ENCODE assay signal across 23 mouse cellular contexts in the genomic region with DNA sequence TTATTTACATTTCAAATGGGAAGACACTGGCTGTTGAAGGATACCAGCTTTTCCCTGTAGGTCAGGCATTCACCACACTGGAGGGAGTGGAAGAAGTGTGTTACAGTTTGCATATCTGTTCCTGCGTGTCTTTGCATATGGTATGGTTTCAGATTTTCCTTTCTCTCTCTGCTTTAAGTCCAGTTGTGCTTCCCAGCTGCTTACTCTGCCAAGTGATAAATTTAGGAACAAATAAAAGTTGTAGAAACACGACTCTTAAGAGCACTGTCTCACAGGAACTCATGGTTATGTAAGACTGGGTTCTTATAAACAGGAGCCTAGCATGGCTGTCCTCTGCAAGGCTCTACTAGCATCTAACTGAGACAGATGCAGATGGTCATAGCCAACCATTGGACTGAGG.
"Had no signal": no experiment of that assay in that cellular context is flagged by ENCODE, and none has a peak within 500 bp of the region (broad histone marks: within the 10 kb centered on the region; RNA-seq: fewer than 3 reads in every experiment).

No protein-coding gene starts in this region.

- H3K4me3 ChIP-seq: limb, embryonic 12.5 days; limb, embryonic 15.5 days; midbrain, embryonic 13.5 days; neural tube, embryonic 12.5 days; neural tube, embryonic 15.5 days; stomach, embryonic 15.5 days had no signal

- H3K9ac ChIP-seq: limb, embryonic 12.5 days; limb, embryonic 15.5 days; liver, embryonic 14.5 days; liver, postnatal 0 days; lung, embryonic 14.5 days; midbrain, embryonic 13.5 days; neural tube, embryonic 12.5 days; neural tube, embryonic 15.5 days; stomach, embryonic 15.5 days had no signal

- ATAC-seq: inflammation-experienced regulatory T-cells, adult 6 months; intestine, embryonic 16.5 days; liver, postnatal 0 days; lung, postnatal 0 days; midbrain, embryonic 13.5 days had no signal

- H3K27me3 ChIP-seq: limb, embryonic 12.5 days; limb, embryonic 15.5 days; midbrain, embryonic 13.5 days; neural tube, embryonic 12.5 days; neural tube, embryonic 15.5 days; stomach, embryonic 15.5 days had no signal

- H3K4me1 ChIP-seq: limb, embryonic 12.5 days; limb, embryonic 15.5 days; midbrain, embryonic 13.5 days; neural tube, embryonic 12.5 days; neural tube, embryonic 15.5 days; stomach, embryonic 15.5 days had no signal

- H3K36me3 ChIP-seq: limb, embryonic 12.5 days; limb, embryonic 15.5 days; midbrain, embryonic 13.5 days; neural tube, embryonic 12.5 days; neural tube, embryonic 15.5 days; stomach, embryonic 15.5 days had no signal

- DNase-seq: kidney, adult 18-20 months; kidney, adult 9 months; kidney, postnatal 14 days; kidney, postnatal 4 days; left cerebral cortex, postnatal 4 days; liver, postnatal 0 days; lung, embryonic 14.5 days; retina, postnatal 1 day; right cerebral cortex, postnatal 4 days; thymus, adult 2 months; thymus, postnatal 14 days had no signal

- H3K4me2 ChIP-seq: limb, embryonic 12.5 days; limb, embryonic 15.5 days; liver, embryonic 11.5 days; lung, embryonic 14.5 days; midbrain, embryonic 13.5 days; neural tube, embryonic 12.5 days; neural tube, embryonic 15.5 days; stomach, embryonic 15.5 days had no signal

- H3K27ac ChIP-seq: limb, embryonic 12.5 days; limb, embryonic 15.5 days; liver, embryonic 14.5 days; macrophage; midbrain, embryonic 13.5 days; neural tube, embryonic 12.5 days; neural tube, embryonic 15.5 days; stomach, embryonic 15.5 days had no signal

- H3K9me3 ChIP-seq: limb, embryonic 12.5 days; limb, embryonic 15.5 days; midbrain, embryonic 13.5 days; neural tube, embryonic 12.5 days; neural tube, embryonic 15.5 days; stomach, embryonic 15.5 days had no signal
